Mouse (Mus musculus) ES-E14 (cell line): ENCODE measurements around the gene Sox2.

Source experiments
- CHD2 ChIP-seq: IDR thresholded peaks from 2 replicates; pipeline ENCODE4 v1.6.1; 2014; ENCODE audit warnings: mild to moderate bottlenecking, low read depth, low read length, inconsistent platforms
- HCFC1 ChIP-seq: IDR thresholded peaks from 2 replicates; pipeline ENCODE4 v1.6.1; 2012; ENCODE audit warnings: low read length, inconsistent platforms, borderline replicate concordance; ENCODE audit not compliant: insufficient read depth
- MAFK ChIP-seq: IDR thresholded peaks from 2 replicates; pipeline ENCODE4 v1.6.1; 2014; ENCODE audit warnings: mild to moderate bottlenecking, low read depth, low read length, inconsistent platforms; ENCODE audit not compliant: insufficient read depth
- ZC3H11A ChIP-seq: IDR thresholded peaks from 2 replicates; pipeline ENCODE4 v1.6.1; 2012; ENCODE audit warnings: low read depth, mild to moderate bottlenecking, inconsistent platforms, low read length, borderline replicate concordance
- ZNF384 ChIP-seq: IDR thresholded peaks from 2 replicates; pipeline ENCODE4 v1.6.1; 2012; ENCODE audit warnings: low read depth, low read length, inconsistent platforms

GRCm38 (mm10) chr3:34615526-34615925 is 34.7 kb upstream of the Sox2 start:
- TF ChIP-seq CHD2 (no peak), ZNF384 (no peak), MAFK (no peak), HCFC1 (no peak), ZC3H11A (no peak)
